Mouse (Mus musculus) liver, embryonic 15.5 days (tissue): ENCODE data around the gene Adam23. TPM values are rescaled to one million over a fixed set of nuclear protein-coding genes. Genes with fewer than 3 reads are reported as not detected.

Experiments used
- ATAC-seq: fragments of 200-750 bp; cut with Nextera tagmentation; 2 replicates; pipeline ENCODE4 v1.8.0; 2017; ENCODE audit warnings: moderate number of reproducible peaks, mild to moderate bottlenecking, moderate library complexity; ENCODE audit not compliant: insufficient read depth
- H3K27ac ChIP-seq: fragments of 300-500 bp; sonication (generic); replicated peaks from 2 replicates; pipeline ENCODE4 v1.5.1; 2015; ENCODE audit warnings: mild to moderate bottlenecking, inconsistent platforms
- H3K27me3 ChIP-seq: fragments of 300-500 bp; sonication (generic); 2 replicates; pipeline ENCODE4 v1.6.1; 2015; ENCODE audit warnings: mild to moderate bottlenecking, inconsistent platforms
- H3K36me3 ChIP-seq: fragments of 300-500 bp; sonication (generic); replicated peaks from 2 replicates; pipeline ENCODE4 v1.6.1; 2015; ENCODE audit warnings: moderate library complexity, mild to moderate bottlenecking, inconsistent platforms
- H3K4me1 ChIP-seq: fragments of 300-500 bp; sonication (generic); replicated peaks from 2 replicates; pipeline ENCODE4 v1.6.1; 2015; ENCODE audit warnings: inconsistent platforms
- H3K4me2 ChIP-seq: fragments of 300-500 bp; sonication (generic); 2 replicates; pipeline ENCODE4 v1.6.1; 2015; ENCODE audit warnings: moderate library complexity, mild to moderate bottlenecking, inconsistent platforms
- H3K4me3 ChIP-seq: fragments of 300-500 bp; sonication (generic); replicated peaks from 2 replicates; pipeline ENCODE4 v1.5.1; 2015; ENCODE audit warnings: mild to moderate bottlenecking, inconsistent platforms
- H3K9ac ChIP-seq: fragments of 300-500 bp; sonication (generic); 2 replicates; pipeline ENCODE4 v1.6.1; 2015; ENCODE audit warnings: moderate library complexity, mild to moderate bottlenecking, inconsistent platforms
- H3K9me3 ChIP-seq: fragments of 300-500 bp; sonication (generic); replicated peaks from 2 replicates; pipeline ENCODE4 v1.6.1; 2016; ENCODE audit warnings: inconsistent platforms
- WGBS: fragments of 180-500 bp; shearing (Covaris S2); methylation state at CpG from one replicate; pipeline ENCODE4 v1.1.7; 2015; ENCODE audit warnings: mixed read lengths; ENCODE audit not compliant: insufficient replicate concordance; 5-methylcytosine and 5-hydroxymethylcytosine counted together
- polyA plus RNA-seq: library from polyadenylated mRNA; unstranded; fragments of >200 nt; fragmentation: Nextera tagmentation; extraction: Ambion mirVana; gene quantifications from 2 replicates; pipeline ENCODE4 v1.2.1, GENCODE M21; 2015

Gene Adam23
- polyA plus RNA-seq, 1 experiment from 2014 or later: 0.33 TPM

GRCm38 (mm10) chr1:63478946-63479345, 33.3 kb downstream of the Adam23 start:
- WGBS: 71% methylated on average over 5 of the region's 5 CpGs

GRCm38 (mm10) chr1:63484646-63485045, 39.0 kb downstream of the Adam23 start:
- Histone ChIP-seq H3K4me3 (no peak overlapping the region), H3K27ac (no peak overlapping the region), H3K4me2 (no peak overlapping the region), H3K9me3 (no peaks in the 10 kb centered on the region), H3K4me1 (no peaks in the 10 kb centered on the region), H3K27me3 (no peaks in the 10 kb centered on the region), H3K9ac (no peak overlapping the region), H3K36me3 (no peaks in the 10 kb centered on the region)
- 62% methylated on average over 6 of the region's 6 CpGs for WGBS
- no peak for ATAC-seq

More at GRCm38 (mm10) chr1:63478946-63479345, 33.3 kb downstream of the Adam23 start:
- Histone ChIP-seq H3K27ac (no peak overlapping the region), H3K36me3 (no peaks in the 10 kb centered on the region), H3K4me2 (no peak overlapping the region), H3K4me1 (no peaks in the 10 kb centered on the region), H3K9me3 (no peaks in the 10 kb centered on the region), H3K27me3 (no peaks in the 10 kb centered on the region), H3K4me3 (no peak overlapping the region), H3K9ac (no peak overlapping the region)
- ATAC-seq: no peak

GRCm38 (mm10) chr1:63486646-63487045, 41.0 kb downstream of the Adam23 start:
- Histone ChIP-seq H3K9me3 (no peaks in the 10 kb centered on the region), H3K27ac (no peak overlapping the region), H3K4me2 (no peak overlapping the region), H3K27me3 (no peaks in the 10 kb centered on the region), H3K4me1 (no peaks in the 10 kb centered on the region), H3K9ac (no peak overlapping the region), H3K36me3 (no peaks in the 10 kb centered on the region), H3K4me3 (no peak overlapping the region)
- no peak for ATAC-seq
- 49% methylated on average over 2 of the region's 2 CpGs for whole genome bisulfite sequencing

GRCm38 (mm10) chr1:63491001-63491400, 45.3 kb downstream of the Adam23 start:
- WGBS: 14% methylated on average over 1 of the region's 1 CpGs
- no peak for ATAC-seq
- no peaks in the 10 kb centered on the region for H3K27me3 ChIP-seq
- H3K4me1 ChIP-seq: no peaks in the 10 kb centered on the region
- H3K4me3 ChIP-seq: no peak overlapping the region
- no peaks in the 10 kb centered on the region for H3K9me3 ChIP-seq
- no peak overlapping the region for H3K9ac ChIP-seq
- H3K27ac ChIP-seq: no peak overlapping the region
- H3K4me2 ChIP-seq: no peak overlapping the region
- no peaks in the 10 kb centered on the region for H3K36me3 ChIP-seq

- Histone ChIP-seq H3K9ac (no peak overlapping the region), H3K4me1 (no peaks in the 10 kb centered on the region), H3K27me3 (no peaks in the 10 kb centered on the region), H3K9me3 (no peaks in the 10 kb centered on the region), H3K4me2 (no peak overlapping the region), H3K27ac (no peak overlapping the region), H3K4me3 (no peak overlapping the region), H3K36me3 (no peaks in the 10 kb centered on the region)
- 60% methylated on average over 5 of the region's 5 CpGs for WGBS
- no peak for ATAC-seq
Observed at GRCm38 (mm10) chr1:63493325-63493724, 47.6 kb downstream of the Adam23 start.

GRCm38 (mm10) chr1:63507386-63507785, 61.7 kb downstream of the Adam23 start:
- H3K9me3 ChIP-seq: no peaks in the 10 kb centered on the region
- no peak overlapping the region for H3K4me3 ChIP-seq
- no peaks in the 10 kb centered on the region for H3K27me3 ChIP-seq
- no peaks in the 10 kb centered on the region for H3K4me1 ChIP-seq
- no peak overlapping the region for H3K9ac ChIP-seq
- no peaks in the 10 kb centered on the region for H3K36me3 ChIP-seq
- WGBS: 57% methylated on average over 4 of the region's 4 CpGs
- no peak overlapping the region for H3K27ac ChIP-seq
- ATAC-seq: no peak
- no peak overlapping the region for H3K4me2 ChIP-seq

- Histone ChIP-seq H3K9ac (no peak overlapping the region), H3K9me3 (no peaks in the 10 kb centered on the region), H3K4me1 (no peaks in the 10 kb centered on the region), H3K4me2 (no peak overlapping the region), H3K27ac (no peak overlapping the region), H3K36me3 (no peaks in the 10 kb centered on the region), H3K27me3 (no peaks in the 10 kb centered on the region), H3K4me3 (no peak overlapping the region)
- no peak for ATAC-seq
- 50% methylated on average over 4 of the region's 4 CpGs for WGBS
Observed at GRCm38 (mm10) chr1:63508801-63509200, 63.1 kb downstream of the Adam23 start.

GRCm38 (mm10) chr1:63511416-63511815, 65.7 kb downstream of the Adam23 start:
- H3K27ac ChIP-seq: no peak overlapping the region
- H3K9ac ChIP-seq: no peak overlapping the region
- WGBS: 53% methylated on average over 3 of the region's 3 CpGs
- H3K9me3 ChIP-seq: no peaks in the 10 kb centered on the region
- H3K27me3 ChIP-seq: no peaks in the 10 kb centered on the region
- H3K4me3 ChIP-seq: no peak overlapping the region
- ATAC-seq: no peak
- no peak overlapping the region for H3K4me2 ChIP-seq
- H3K36me3 ChIP-seq: no peaks in the 10 kb centered on the region
- H3K4me1 ChIP-seq: no peaks in the 10 kb centered on the region

- Histone ChIP-seq H3K27ac (no peak overlapping the region), H3K4me3 (no peak overlapping the region), H3K4me1 (no peaks in the 10 kb centered on the region), H3K36me3 (no peaks in the 10 kb centered on the region), H3K27me3 (no peaks in the 10 kb centered on the region), H3K4me2 (no peak overlapping the region), H3K9ac (no peak overlapping the region), H3K9me3 (no peaks in the 10 kb centered on the region)
- ATAC-seq: no peak
- 73% methylated on average over 11 of the region's 11 CpGs for WGBS
Observed at GRCm38 (mm10) chr1:63517800-63518199, 72.1 kb downstream of the Adam23 start.

GRCm38 (mm10) chr1:63518814-63519213, 73.1 kb downstream of the Adam23 start:
- Histone ChIP-seq H3K36me3 (no peaks in the 10 kb centered on the region), H3K9me3 (no peaks in the 10 kb centered on the region), H3K4me2 (no peak overlapping the region), H3K27ac (no peak overlapping the region), H3K9ac (no peak overlapping the region), H3K4me3 (no peak overlapping the region), H3K27me3 (no peaks in the 10 kb centered on the region), H3K4me1 (no peaks in the 10 kb centered on the region)
- WGBS: 67% methylated on average over 5 of the region's 5 CpGs
- ATAC-seq: no peak

- Histone ChIP-seq H3K4me1 (no peaks in the 10 kb centered on the region), H3K9ac (no peak overlapping the region), H3K4me3 (no peak overlapping the region), H3K9me3 (no peaks in the 10 kb centered on the region), H3K4me2 (no peak overlapping the region), H3K27ac (no peak overlapping the region), H3K36me3 (no peaks in the 10 kb centered on the region), H3K27me3 (no peaks in the 10 kb centered on the region)
- no peak for ATAC-seq
- WGBS: 61% methylated on average over 9 of the region's 9 CpGs
Observed at GRCm38 (mm10) chr1:63529901-63530300, 84.2 kb downstream of the Adam23 start.

GRCm38 (mm10) chr1:63534271-63534827, 88.7 kb downstream of the Adam23 start:
- Histone ChIP-seq H3K9me3 (no peaks in the 10 kb centered on the region), H3K4me2 (no peak overlapping the region), H3K9ac (no peak overlapping the region), H3K27me3 (no peaks in the 10 kb centered on the region), H3K4me1 (no peaks in the 10 kb centered on the region), H3K36me3 (no peaks in the 10 kb centered on the region), H3K4me3 (no peak overlapping the region), H3K27ac (no peak overlapping the region)
- ATAC-seq: no peak
- WGBS: 51% methylated on average over 6 of the region's 6 CpGs
